In the genomic region with DNA sequence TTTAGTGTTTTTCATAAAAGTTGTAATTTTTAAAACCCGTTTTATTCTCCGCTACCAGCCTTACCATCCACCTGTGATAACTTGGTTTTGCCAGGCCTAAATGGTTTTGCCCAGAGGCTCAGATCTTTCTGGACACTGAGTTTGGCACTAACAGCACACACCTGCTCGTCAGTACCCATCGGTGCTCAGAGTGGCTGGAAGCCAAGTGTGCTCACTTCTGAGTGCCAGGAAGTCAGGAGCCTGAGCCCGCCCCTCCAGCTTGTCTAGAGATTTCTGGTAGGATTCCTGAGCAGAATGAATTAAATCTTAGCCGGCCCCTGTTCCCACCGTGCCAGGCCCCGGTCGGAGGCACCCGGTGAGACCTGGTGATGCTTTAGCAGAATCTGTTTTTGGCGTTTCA, we compare ENCODE assay signal across 29 mouse cellular contexts. TPM values are rescaled to one million over a fixed set of nuclear protein-coding genes. Genes with fewer than 3 reads are reported as not detected.
DNase-seq lines count a peak whose midpoint lies in the region; ATAC-seq and TF ChIP-seq lines count a peak whose summit lies in the region.
"Had no signal": no experiment of that assay in that cellular context is flagged by ENCODE, and none has a peak within 500 bp of the region (broad histone marks: within the 10 kb centered on the region; RNA-seq: fewer than 3 reads in every experiment).

No protein-coding gene starts in this region.

- TF ChIP-seq CTCF in cerebellum, adult 2 months (IDR thresholded peaks at IDR 0.05; ENCODE audit: borderline replicate concordance, insufficient read depth, low read depth, low read length), result no peak
- TF ChIP-seq CTCF in thymus, adult 2 months (IDR thresholded peaks at IDR 0.05; ENCODE audit: borderline replicate concordance, control insufficient read depth, extremely low read depth, insufficient read depth, low read length, poor library complexity), result no peak

- H3K4me3 ChIP-seq in embryonic facial prominence, embryonic 13.5 days, result no peak overlapping the region
- H3K4me3 ChIP-seq in embryonic facial prominence, embryonic 10.5 days, result no peak overlapping the region
- H3K4me3 ChIP-seq in cerebellum, adult 2 months (replicated peaks; ENCODE audit: insufficient read depth, low read depth, low read length), result no peak overlapping the region
- no peak overlapping the region for H3K4me3 ChIP-seq in thymus, adult 2 months (ENCODE audit: control insufficient read depth, insufficient read depth, low read length)
- H3K4me3 ChIP-seq: embryonic facial prominence, embryonic 12.5 days; erythroblast, embryonic 14.5 days; forebrain, embryonic 12.5 days; gastrocnemius, adult 2 months; heart, embryonic 10.5 days; kidney, embryonic 15.5 days; limb, embryonic 15.5 days; midbrain, embryonic 12.5 days; neural tube, embryonic 12.5 days had no signal

- no peak overlapping the region for H3K27ac ChIP-seq in embryonic facial prominence, embryonic 13.5 days
- H3K27ac ChIP-seq in embryonic facial prominence, embryonic 10.5 days (replicated peaks), result no peak overlapping the region
- H3K27ac ChIP-seq in cerebellum, adult 2 months (ENCODE audit: insufficient read depth, low read length), result no peak overlapping the region
- no peak overlapping the region for H3K27ac ChIP-seq in thymus, adult 2 months (ENCODE audit: control insufficient read depth, insufficient read depth, low read length)
- H3K27ac ChIP-seq: embryonic facial prominence, embryonic 12.5 days; forebrain, embryonic 12.5 days; gastrocnemius, adult 2 months; heart, embryonic 10.5 days; kidney, embryonic 15.5 days; limb, embryonic 15.5 days; liver, embryonic 14.5 days; neural tube, embryonic 12.5 days had no signal

- 0 out of 2 replicates have a peak, but pooled peaks have one; percentile 37 for ATAC-seq in embryonic facial prominence, embryonic 13.5 days (ENCODE audit: insufficient number of reproducible peaks, insufficient read depth, low FRiP score, low TSS enrichment, low read depth)

- H3K9ac ChIP-seq in embryonic facial prominence, embryonic 13.5 days, result no peak overlapping the region
- H3K9ac ChIP-seq: embryonic facial prominence, embryonic 12.5 days; forebrain, embryonic 12.5 days; kidney, embryonic 15.5 days; limb, embryonic 15.5 days; liver, embryonic 14.5 days; lung, embryonic 14.5 days; midbrain, embryonic 12.5 days; neural tube, embryonic 12.5 days had no signal

- no peaks in the 10 kb centered on the region for H3K36me3 ChIP-seq in embryonic facial prominence, embryonic 13.5 days
- no peaks in the 10 kb centered on the region for H3K36me3 ChIP-seq in embryonic facial prominence, embryonic 10.5 days (replicated peaks)
- no peaks in the 10 kb centered on the region for H3K36me3 ChIP-seq in thymus, adult 2 months (ENCODE audit: control insufficient read depth, insufficient read depth, low read length)
- H3K36me3 ChIP-seq: embryonic facial prominence, embryonic 12.5 days; forebrain, embryonic 12.5 days; heart, embryonic 10.5 days; kidney, embryonic 15.5 days; limb, embryonic 15.5 days; midbrain, embryonic 12.5 days; neural tube, embryonic 12.5 days had no signal

- no peak for TF ChIP-seq POLR2A in cerebellum, adult 2 months (IDR thresholded peaks at IDR 0.05; ENCODE audit: borderline replicate concordance, insufficient read depth, low read length)
- TF ChIP-seq POLR2A in thymus, adult 2 months (IDR thresholded peaks at IDR 0.05; ENCODE audit: control insufficient read depth, extremely low read depth, insufficient read depth, low read length, poor library complexity), result no peak

- WGBS in embryonic facial prominence, embryonic 13.5 days, result 79% methylated on average over 11 of the region's 11 CpGs
- 83% methylated on average over 11 of the region's 11 CpGs for WGBS in embryonic facial prominence, embryonic 10.5 days
- 16% methylated on average over 11 of the region's 11 CpGs for WGBS in cerebellum, adult 2 months
- WGBS in thymus, adult 2 months, result 88% methylated on average over 11 of the region's 11 CpGs

- H3K27me3 ChIP-seq in embryonic facial prominence, embryonic 13.5 days, result no peaks in the 10 kb centered on the region
- no peaks in the 10 kb centered on the region for H3K27me3 ChIP-seq in embryonic facial prominence, embryonic 10.5 days (replicated peaks; ENCODE audit: low read depth, poor library complexity, severe bottlenecking)
- H3K27me3 ChIP-seq in cerebellum, adult 2 months (ENCODE audit: control insufficient read depth, insufficient read depth, low read length), result no peaks in the 10 kb centered on the region
- H3K27me3 ChIP-seq in thymus, adult 2 months (ENCODE audit: control insufficient read depth, insufficient read depth, low read length), result no peaks in the 10 kb centered on the region
- H3K27me3 ChIP-seq: embryonic facial prominence, embryonic 12.5 days; forebrain, embryonic 12.5 days; kidney, embryonic 15.5 days; limb, embryonic 15.5 days; midbrain, embryonic 12.5 days; neural tube, embryonic 12.5 days had no signal

- no peaks in the 10 kb centered on the region for H3K9me3 ChIP-seq in embryonic facial prominence, embryonic 13.5 days
- H3K9me3 ChIP-seq in embryonic facial prominence, embryonic 10.5 days, result no peaks in the 10 kb centered on the region
- H3K9me3 ChIP-seq: embryonic facial prominence, embryonic 12.5 days; forebrain, embryonic 12.5 days; heart, embryonic 10.5 days; kidney, embryonic 15.5 days; limb, embryonic 15.5 days; midbrain, embryonic 12.5 days; neural tube, embryonic 12.5 days had no signal

- no peak overlapping the region for H3K4me2 ChIP-seq in embryonic facial prominence, embryonic 13.5 days
- H3K4me2 ChIP-seq: embryonic facial prominence, embryonic 12.5 days; forebrain, embryonic 12.5 days; kidney, embryonic 15.5 days; limb, embryonic 15.5 days; lung, embryonic 14.5 days; midbrain, embryonic 12.5 days; neural tube, embryonic 12.5 days had no signal

- no peak for DNase-seq in embryonic facial prominence, embryonic 10.5 days (ENCODE audit: low spot score)
- DNase-seq in brain, adult 2 months (ENCODE audit: low read depth, low spot score), result peak; percentile 92
- DNase-seq in cerebellum, adult 2 months, result peak; percentile 76 to 89
- DNase-seq in cerebellum, postnatal 25 days, result peak; percentile 79 to 86
- no peak for DNase-seq in gastrocnemius, postnatal 25 days
- no peak for DNase-seq in thymus, adult 2 months
- DNase-seq in layer of hippocampus, adult 9-10 months (ENCODE audit: low spot score), result no peak
- DNase-seq: gastrocnemius, adult 2 months; kidney, adult 11 months; kidney, postnatal 36 days; layer of hippocampus, adult 9-11 months; lung, embryonic 14.5 days; retina, postnatal 1 day; right cerebral cortex, postnatal 25 days; thymus, postnatal 25 days had no signal

- H3K4me1 ChIP-seq in embryonic facial prominence, embryonic 13.5 days, result no peaks in the 10 kb centered on the region
- H3K4me1 ChIP-seq in embryonic facial prominence, embryonic 10.5 days, result 0 out of 2 replicates have a peak, but pooled peaks cover 3% of the 10 kb centered on the region
- H3K4me1 ChIP-seq in cerebellum, adult 2 months (ENCODE audit: control insufficient read depth, insufficient read depth, low read length), result peaks cover 21% of the 10 kb centered on the region
- H3K4me1 ChIP-seq in thymus, adult 2 months (replicated peaks; ENCODE audit: control insufficient read depth, insufficient read depth, low read length), result no peaks in the 10 kb centered on the region
- H3K4me1 ChIP-seq: embryonic facial prominence, embryonic 12.5 days; heart, embryonic 10.5 days had no signal

RNA-seq across cellular contexts. Expression of a gene that starts 54.9 kb away (rescaled TPM):
- 0.50 and 0.97 TPM in 2 replicates for polyA plus RNA-seq in embryonic facial prominence, embryonic 13.5 days (2015; fragmentation: Nextera tagmentation; extraction: Ambion mirVana)
- 0.24 and 0.57 TPM in 2 replicates for polyA plus RNA-seq in embryonic facial prominence, embryonic 10.5 days (2016; fragmentation: Nextera tagmentation; extraction: Ambion mirVana)
- 5.1 and 6.9 TPM in 2 replicates for polyA plus RNA-seq in cerebellum, adult 2 months (2012; rRNA removed)
- not detected for total RNA-seq in gastrocnemius, postnatal 25 days (2021)
- polyA plus RNA-seq in thymus, adult 2 months (2012; rRNA removed), result not detected in 2 replicates
- total RNA-seq: gastrocnemius, adult 2 months; granulocyte monocyte progenitor cell, adult 5-6 weeks; megakaryocyte, adult 5-6 weeks had no signal
- polyA plus RNA-seq: erythroblast, embryonic 14.5 days; heart, postnatal 0 days; lung, embryonic 14.5 days; spleen, adult 2 months had no signal

Comparison
In these comparisons a context has a peak if more than half of its experiments do, and no peak if none do; other contexts are left out.
1. DNase-seq: peak in brain, adult 2 months (single experiment), cerebellum, adult 2 months (2 of 2) and cerebellum, postnatal 25 days (2 of 2); none in embryonic facial prominence, embryonic 10.5 days (single experiment), gastrocnemius, postnatal 25 days (single experiment), thymus, adult 2 months (single experiment) and layer of hippocampus, adult 9-10 months (single experiment).